8 mouse cellular contexts compared by ENCODE assay signal in genomic region chr5:144988340-144989060, GRCm38 (mm10). TPM values are rescaled to one million over a fixed set of nuclear protein-coding genes. Genes with fewer than 3 reads are reported as not detected.
DNase-seq lines count a peak whose midpoint lies in the region; ATAC-seq lines count a peak whose summit lies in the region.

No protein-coding gene starts in this region.

- no peak overlapping the region for H3K27ac ChIP-seq in kidney, embryonic 16.5 days (ENCODE audit: low read length)
- H3K27ac ChIP-seq in liver, embryonic 16.5 days (ENCODE audit: low read length), result no peak overlapping the region

- no peak overlapping the region for H3K4me2 ChIP-seq in kidney, embryonic 16.5 days (replicated peaks; ENCODE audit: low read depth, low read length)
- no peak overlapping the region for H3K4me2 ChIP-seq in liver, embryonic 16.5 days (ENCODE audit: low read depth, low read length)

- peak; percentile 64 for ATAC-seq in kidney, embryonic 16.5 days (ENCODE audit: low FRiP score, low TSS enrichment)
- peak; percentile 21; the same call in 1 of the 2 replicates for ATAC-seq in liver, embryonic 16.5 days (ENCODE audit: low read depth)

- WGBS in kidney, embryonic 16.5 days, result 46% methylated on average over 9 of the region's 9 CpGs
- 39% methylated on average over 9 of the region's 9 CpGs for WGBS in liver, embryonic 16.5 days (ENCODE audit: insufficient replicate concordance)

- H3K36me3 ChIP-seq in kidney, embryonic 16.5 days (ENCODE audit: insufficient read depth, low read length), result no peaks in the 10 kb centered on the region
- no peaks in the 10 kb centered on the region for H3K36me3 ChIP-seq in liver, embryonic 16.5 days (ENCODE audit: control insufficient read depth, insufficient read depth)

- H3K4me1 ChIP-seq in kidney, embryonic 16.5 days (ENCODE audit: insufficient read depth, low read length), result no peaks in the 10 kb centered on the region
- no peaks in the 10 kb centered on the region for H3K4me1 ChIP-seq in liver, embryonic 16.5 days (ENCODE audit: control insufficient read depth, low read depth, low read length)

- no peaks in the 10 kb centered on the region for H3K27me3 ChIP-seq in kidney, embryonic 16.5 days (ENCODE audit: insufficient read depth, low read length)
- H3K27me3 ChIP-seq in liver, embryonic 16.5 days (ENCODE audit: control insufficient read depth, insufficient read depth, low read depth, low read length), result no peaks in the 10 kb centered on the region

- DNase-seq in 416B (ENCODE audit: low read depth), result peak; percentile 72
- peak; percentile 84 for DNase-seq in ES-CJ7 (ENCODE audit: low read depth, low spot score)
- peak; percentile 71 to 79 for DNase-seq in cerebellum, postnatal 10 days
- peak; percentile 40 to 67 for DNase-seq in heart, adult 9 months (ENCODE audit: low spot score in 2 of 2)
- peak; percentile 35 for DNase-seq in retina, postnatal 7 days (ENCODE audit: low read depth, low spot score)
- DNase-seq in spleen, adult 18-20 months, result no peak

- H3K4me3 ChIP-seq in kidney, embryonic 16.5 days (ENCODE audit: low read length), result no peak overlapping the region
- H3K4me3 ChIP-seq in liver, embryonic 16.5 days (ENCODE audit: low read depth, low read length), result no peak overlapping the region

- peaks cover 3% of the 10 kb centered on the region; the same call in 1 of the 2 replicates for H3K9me3 ChIP-seq in kidney, embryonic 16.5 days (ENCODE audit: low read length)
- no peaks in the 10 kb centered on the region for H3K9me3 ChIP-seq in liver, embryonic 16.5 days (replicated peaks; ENCODE audit: control insufficient read depth, low read length)

- no peak overlapping the region for H3K9ac ChIP-seq in kidney, embryonic 16.5 days (replicated peaks; ENCODE audit: low read length)
- no peak overlapping the region for H3K9ac ChIP-seq in liver, embryonic 16.5 days (ENCODE audit: low read depth, low read length)

RNA-seq across cellular contexts. Expression of gene Smurf1, which starts 22.9 kb away (rescaled TPM):
- 9.5 and 14.0 TPM in 2 replicates for polyA plus RNA-seq in kidney, embryonic 16.5 days (2015; fragmentation: Nextera tagmentation; extraction: Ambion mirVana)
- 1.1 and 1.4 TPM in 2 replicates for polyA plus RNA-seq in liver, embryonic 16.5 days (2015; fragmentation: Nextera tagmentation; extraction: Ambion mirVana)

RNA-seq across cellular contexts. Expression of gene Gm4871, which starts 44.1 kb away (rescaled TPM):
- polyA plus RNA-seq in kidney, embryonic 16.5 days (2015; fragmentation: Nextera tagmentation; extraction: Ambion mirVana), result not detected in 2 replicates
- not detected in 2 replicates for polyA plus RNA-seq in liver, embryonic 16.5 days (2015; fragmentation: Nextera tagmentation; extraction: Ambion mirVana)

RNA-seq across cellular contexts. Expression of gene 1700018F24Rik, which starts 54.3 kb away (rescaled TPM):
- not detected in 2 replicates for polyA plus RNA-seq in kidney, embryonic 16.5 days (2015; fragmentation: Nextera tagmentation; extraction: Ambion mirVana)
- not detected in 2 replicates for polyA plus RNA-seq in liver, embryonic 16.5 days (2015; fragmentation: Nextera tagmentation; extraction: Ambion mirVana)

Comparison
In these comparisons a context has a peak if more than half of its experiments do, and no peak if none do; other contexts are left out.
1. DNase-seq: peak in 416B (single experiment), ES-CJ7 (single experiment), cerebellum, postnatal 10 days (2 of 2), heart, adult 9 months (2 of 2) and retina, postnatal 7 days (single experiment); none in spleen, adult 18-20 months (0 of 2).